Mouse (Mus musculus) heart, postnatal 14 days (tissue): ENCODE data around the gene Eif2b4. TPM values are rescaled to one million over a fixed set of nuclear protein-coding genes. Genes with fewer than 3 reads are reported as not detected.

ENCODE experiments used
- DNase-seq, 2 experiments: peaks; one replicate each; pipeline ENCODE4 v3.0.0; 2021 to 2022
- intact Hi-C: fragments of 180-260 bp; cut with DNase I; formaldehyde crosslinking; loops from one replicate; pipeline ENCODE4 v1.15.1; 2025
- total RNA-seq, 2 experiments: library from RNA; stranded (reverse); gene quantifications; 2 replicates each; pipeline ENCODE4 v1.2.3; 2021

Eif2b4 gene
- total RNA-seq, 2 experiments from 2014 or later, result 48.4 to 62.3 TPM

- intact Hi-C loops, result loop anchor here (5.0 to 10.0 kb wide), 2 partner anchors 123 to 145 kb away; no protein-coding TSS in a partner anchor
- DNase-seq, result peak; percentile 92 to 96
Measured at GRCm38 (mm10) chr5:31179766-31180630, 13.2 kb downstream of the Eif2b4 start, which contains the start of the genes Gm29609 and Gtf3c2. Gene Gm29609 (minus strand): TSS chr5:31179911. Gene Gtf3c2 (minus strand): TSS chr5:31180144.

- intact Hi-C loops, result loop anchor here (5.0 kb wide), 1 partner anchor 122 kb away; no protein-coding TSS in a partner anchor
Measured at GRCm38 (mm10) chr5:31179301-31179765, 13.9 kb downstream of the Eif2b4 start.

GRCm38 (mm10) chr5:31168630-31169029 is 24.6 kb downstream of the Eif2b4 start:
- DNase-seq, result no peak
- intact Hi-C loops, result no loop called here

More at GRCm38 (mm10) chr5:31179301-31179765, 13.9 kb downstream of the Eif2b4 start:
- no peak for DNase-seq

DNA sequence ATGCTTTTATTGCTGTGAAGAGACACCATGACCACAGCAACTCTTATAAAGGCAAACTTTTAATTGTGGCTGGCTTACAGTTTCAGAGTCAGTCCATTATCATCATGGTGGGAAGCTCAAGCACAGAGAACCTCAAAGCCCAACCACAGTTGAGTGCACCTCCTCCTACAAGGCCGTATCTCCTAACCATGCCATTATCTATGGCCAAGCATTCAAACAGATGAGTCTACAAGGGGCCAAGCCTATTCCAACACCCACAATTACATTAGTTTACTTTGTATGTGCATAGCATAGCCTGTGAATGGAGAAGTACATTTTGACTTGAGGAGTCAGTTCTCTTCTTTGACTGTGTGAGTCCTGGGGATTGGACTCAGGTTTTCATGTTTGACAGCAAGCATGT is 28.4 kb downstream of the Eif2b4 start:
- no peak for DNase-seq
- intact Hi-C loops, result no loop called here

GRCm38 (mm10) chr5:31162462-31162861 is 30.8 kb downstream of the Eif2b4 start:
- DNase-seq, result no peak
- intact Hi-C loops, result no loop called here

DNA sequence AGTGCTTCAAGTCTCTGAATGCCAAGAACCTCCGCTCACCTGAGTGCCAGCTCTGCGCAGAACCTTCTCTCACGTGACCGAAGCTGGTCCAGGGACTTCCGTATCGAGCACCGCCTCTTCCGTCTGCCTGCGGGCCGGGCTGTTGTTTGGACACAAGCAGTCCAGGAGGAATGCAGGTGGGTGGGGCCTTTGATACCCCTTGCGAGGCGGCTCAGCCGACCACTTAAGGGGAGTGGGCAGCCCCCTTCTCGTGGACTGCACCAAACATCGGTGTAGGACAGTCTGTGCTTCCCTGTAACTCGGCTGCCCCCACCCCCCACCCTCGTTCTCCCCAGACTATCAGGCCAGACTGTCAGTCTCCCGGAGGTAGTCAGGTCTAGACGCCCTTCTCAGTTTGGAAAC is 39.1 kb downstream of the Eif2b4 start, which contains the start of gene Mpv17:
Gene Mpv17, minus strand, starts transcription at position 100 of the 402 bp plus-strand sequence.
- intact Hi-C loops, result no loop called here
- DNase-seq, result peak; percentile 81 to 84

- intact Hi-C loops, result no loop called here
- peak; percentile 15 to 40 for DNase-seq
Measured at GRCm38 (mm10) chr5:31153516-31154151, 39.6 kb downstream of the Eif2b4 start.

- DNase-seq, result peak; percentile 23 to 49
- intact Hi-C loops, result no loop called here
Measured at GRCm38 (mm10) chr5:31151746-31152145, 41.5 kb downstream of the Eif2b4 start.

DNA sequence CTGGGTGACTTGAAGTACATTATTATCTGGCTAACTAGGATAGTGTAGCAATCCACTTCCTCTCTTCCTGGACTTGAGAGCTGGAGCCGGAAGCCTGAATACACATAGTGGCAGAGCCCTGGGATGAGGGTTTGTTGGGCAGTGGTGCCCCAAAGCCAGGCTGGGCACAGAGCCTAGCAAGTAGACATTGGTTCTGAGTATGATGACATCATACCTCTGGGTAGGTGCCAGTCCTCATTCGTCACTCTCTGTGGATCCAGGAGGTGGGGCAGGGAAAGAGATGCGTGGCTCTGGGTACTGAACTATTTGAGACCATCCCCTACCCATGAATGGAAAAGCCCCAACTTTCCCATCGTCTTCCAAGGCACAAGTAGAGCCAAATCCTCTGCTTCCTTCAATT is 43.4 kb downstream of the Eif2b4 start:
- no peak for DNase-seq
- intact Hi-C loops, result no loop called here

DNA sequence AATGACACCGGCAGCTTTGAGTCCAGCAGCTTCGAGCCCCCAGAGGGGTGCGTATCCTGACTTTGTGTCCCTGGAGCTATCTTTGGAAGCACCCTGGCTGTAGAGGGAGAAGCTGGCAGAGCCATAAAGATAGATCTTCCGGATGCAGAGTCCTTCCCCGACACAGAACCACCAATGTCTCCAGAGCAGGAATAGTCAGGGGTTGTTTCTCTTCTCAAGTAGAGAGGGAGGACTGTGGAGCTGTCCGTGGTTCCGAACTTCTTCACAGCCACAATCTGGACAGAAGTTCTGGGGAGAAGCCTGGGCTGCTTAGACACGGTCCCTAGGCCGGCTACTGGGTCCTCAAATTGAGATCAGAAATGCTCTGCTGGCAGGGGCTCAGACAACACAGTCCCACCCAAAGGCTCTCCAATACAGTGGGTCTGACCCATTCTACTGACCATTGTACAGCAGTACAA is 54.2 kb downstream of the Eif2b4 start:
- peak; percentile 15 to 26 for DNase-seq
- intact Hi-C loops, result no loop called here

DNA sequence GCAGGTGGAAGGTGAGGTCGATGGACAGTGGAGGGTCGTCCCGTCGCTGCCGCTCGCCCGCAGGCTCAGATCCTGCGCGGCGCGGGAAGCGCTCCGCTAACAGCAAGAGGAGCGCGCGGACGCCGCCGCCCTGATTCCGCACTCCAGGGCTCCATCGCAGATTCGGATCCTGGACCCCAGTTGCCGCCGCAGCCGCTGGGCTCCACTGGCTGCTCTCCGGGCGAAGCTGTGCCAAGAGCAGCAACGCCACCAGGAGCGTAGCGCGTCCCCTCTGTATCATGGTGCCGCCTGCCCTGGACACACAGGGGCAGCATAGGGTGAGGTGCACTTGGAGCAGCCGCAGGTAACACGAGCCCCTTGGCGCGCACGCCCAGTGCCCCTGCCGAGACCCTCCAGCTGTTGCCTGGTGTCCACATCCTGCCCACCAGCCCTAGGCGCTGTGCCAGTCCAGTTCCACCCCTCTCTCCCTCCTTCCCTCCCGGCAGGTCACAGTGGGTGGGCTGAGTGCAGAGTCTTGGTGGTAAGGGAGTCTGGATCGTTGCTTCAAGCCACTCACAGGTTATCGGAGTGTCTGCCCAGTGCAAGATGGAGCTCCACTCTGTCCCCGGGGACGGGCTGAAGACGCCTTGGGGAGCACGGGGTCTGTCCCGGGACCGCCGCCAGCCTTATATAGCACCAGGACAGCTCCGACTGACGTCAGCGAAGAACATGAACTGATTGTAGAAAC is 54.8 kb downstream of the Eif2b4 start, which contains the start of gene Ucn:
Gene Ucn, minus strand, starts transcription at position 589 of the 727 bp plus-strand sequence.
- intact Hi-C loops, result no loop called here
- DNase-seq, result peak in 1 of 2 experiments; percentile 17

- DNase-seq, result no peak
- intact Hi-C loops, result no loop called here
Measured at GRCm38 (mm10) chr5:31137658-31138057, 55.6 kb downstream of the Eif2b4 start.

Other genes with a start within 250 kb of the Eif2b4 start
- under 1 TPM; 0.39 to 0.45 TPM for gene Cgref1, start 247.8 kb downstream of the Eif2b4 start, total RNA-seq
- 10 to 100 TPM; 74.1 to 79.3 TPM for gene Preb, start 233.1 kb downstream of the Eif2b4 start, total RNA-seq
- under 1 TPM; 0.51 to 0.55 TPM for gene Tcf23, start 224.8 kb downstream of the Eif2b4 start, total RNA-seq
- 10 to 100 TPM; 51.4 to 51.8 TPM for gene Atraid, start 145.1 kb downstream of the Eif2b4 start, total RNA-seq
- 1 to 10 TPM; 6.6 to 7.6 TPM for gene Slc5a6, start 144.5 kb downstream of the Eif2b4 start, total RNA-seq
- gene Cad, start 138.7 kb downstream of the Eif2b4 start, total RNA-seq, result 10 to 100 TPM; 13.5 to 14.8 TPM
- not detected for gene Dnajc5g, start 87.1 kb downstream of the Eif2b4 start, total RNA-seq
- gene Slc30a3, start 85.2 kb downstream of the Eif2b4 start, total RNA-seq, result under 1 TPM in 1 of 2 experiments, not detected in 1; 0.27 TPM
- gene Trim54, start 76.7 kb downstream of the Eif2b4 start, total RNA-seq, result 100 to 1,000 TPM; 102 to 129 TPM
- gene Ucn, start 54.6 kb downstream of the Eif2b4 start, total RNA-seq, result not detected
- gene Mpv17, start 39.2 kb downstream of the Eif2b4 start, total RNA-seq, result 10 to 100 TPM; 55.1 to 56.0 TPM
- gene Gm29609, start 13.5 kb downstream of the Eif2b4 start, total RNA-seq, result under 1 TPM; 0.56 to 0.93 TPM
- gene Gtf3c2, start 13.3 kb downstream of the Eif2b4 start, total RNA-seq, result 10 to 100 TPM; 31.9 to 34.5 TPM
- 10 to 100 TPM; 66.3 to 67.8 TPM for gene Snx17, start 203 bp downstream of the Eif2b4 start, total RNA-seq
- 10 to 100 TPM in 1 of 2 experiments, 1 to 10 TPM in 1; 9.9 to 10.6 TPM for gene Zfp513, start 8.9 kb upstream of the Eif2b4 start, total RNA-seq
- gene Ppm1g, start 27.3 kb upstream of the Eif2b4 start, total RNA-seq, result 10 to 100 TPM; 56.5 to 66.1 TPM
- gene Nrbp1, start 47.4 kb upstream of the Eif2b4 start, total RNA-seq, result 10 to 100 TPM; 73.1 to 75.0 TPM
- not detected for gene Gm9970, start 47.8 kb upstream of the Eif2b4 start, total RNA-seq
- 1 to 10 TPM; 2.8 to 3.2 TPM for gene Krtcap3, start 58.3 kb upstream of the Eif2b4 start, total RNA-seq
- 10 to 100 TPM; 37.2 to 42.3 TPM for gene Ift172, start 97.7 kb upstream of the Eif2b4 start, total RNA-seq
- gene Fndc4, start 102.7 kb upstream of the Eif2b4 start, total RNA-seq, result 1 to 10 TPM; 2.4 to 5.0 TPM
- gene Gckr, start 104.0 kb upstream of the Eif2b4 start, total RNA-seq, result not detected